12 mouse cellular contexts compared by ENCODE assay signal in genomic region chr6:115463338-115463737, GRCm38 (mm10).
DNase-seq lines count a peak whose midpoint lies in the region; ATAC-seq and TF ChIP-seq lines count a peak whose summit lies in the region.
"Had no signal": no experiment of that assay in that cellular context is flagged by ENCODE, and none has a peak within 500 bp of the region (broad histone marks: within the 10 kb centered on the region; RNA-seq: fewer than 3 reads in every experiment).

No protein-coding gene starts in this region.

- H3K27ac ChIP-seq in kidney, adult 2 months (ENCODE audit: insufficient read depth, low read depth, low read length): peak overlapping the region; percentile 68
- peak overlapping the region; percentile 78 for H3K27ac ChIP-seq in lung, embryonic 15.5 days
- H3K27ac ChIP-seq in intestine, embryonic 16.5 days (ENCODE audit: low read length): peak overlapping the region; percentile 81
- H3K27ac ChIP-seq in small intestine, adult 2 months (ENCODE audit: insufficient read depth, low read depth, low read length): peak overlapping the region; percentile 93
- H3K27ac ChIP-seq in midbrain, postnatal 0 days (ENCODE audit: low read depth, low read length): no peak overlapping the region
- H3K27ac ChIP-seq: hindbrain, embryonic 12.5 days; limb, embryonic 12.5 days; neural tube, embryonic 13.5 days had no signal

- no peak for TF ChIP-seq CTCF in kidney, adult 2 months (conservative IDR thresholded peaks at IDR 0.05; ENCODE audit: insufficient read depth, insufficient read length, low read depth, low read length)
- TF ChIP-seq CTCF in small intestine, adult 2 months (IDR thresholded peaks at IDR 0.05; ENCODE audit: extremely low read depth, insufficient read length, insufficient replicate concordance, low read depth, low read length): no peak
- no peak for TF ChIP-seq CTCF in midbrain, postnatal 0 days (IDR thresholded peaks at IDR 0.05)

- no peaks in the 10 kb centered on the region for H3K36me3 ChIP-seq in kidney, adult 2 months (ENCODE audit: control insufficient read depth, insufficient read depth, low read length)
- H3K36me3 ChIP-seq in lung, embryonic 15.5 days: no peaks in the 10 kb centered on the region
- no peaks in the 10 kb centered on the region for H3K36me3 ChIP-seq in intestine, embryonic 16.5 days (ENCODE audit: control insufficient read depth, insufficient read depth, low read length)
- H3K36me3 ChIP-seq in small intestine, adult 2 months (ENCODE audit: control insufficient read depth, insufficient read depth, low read length): no peaks in the 10 kb centered on the region
- H3K36me3 ChIP-seq in midbrain, postnatal 0 days (ENCODE audit: insufficient read depth, low read length): no peaks in the 10 kb centered on the region
- H3K36me3 ChIP-seq: hindbrain, embryonic 12.5 days; limb, embryonic 12.5 days; neural tube, embryonic 13.5 days had no signal

- H3K4me1 ChIP-seq in kidney, adult 2 months (ENCODE audit: control insufficient read depth, insufficient read depth, low read length): no peaks in the 10 kb centered on the region
- peaks cover 31% of the 10 kb centered on the region for H3K4me1 ChIP-seq in lung, embryonic 15.5 days
- peaks cover 17% of the 10 kb centered on the region; the same call in 1 of the 2 replicates for H3K4me1 ChIP-seq in intestine, embryonic 16.5 days (ENCODE audit: control insufficient read depth, insufficient read depth, low read length)
- peaks cover 21% of the 10 kb centered on the region; the same call in 1 of the 2 replicates for H3K4me1 ChIP-seq in small intestine, adult 2 months (ENCODE audit: control insufficient read depth, insufficient read depth, insufficient read length, low read length)
- H3K4me1 ChIP-seq in midbrain, postnatal 0 days (ENCODE audit: insufficient read depth, low read length): no peaks in the 10 kb centered on the region
- H3K4me1 ChIP-seq: limb, embryonic 12.5 days; neural tube, embryonic 13.5 days had no signal

- no peak overlapping the region for H3K4me3 ChIP-seq in kidney, adult 2 months (ENCODE audit: insufficient read depth, low read depth, low read length)
- no peak overlapping the region for H3K4me3 ChIP-seq in lung, embryonic 15.5 days
- no peak overlapping the region for H3K4me3 ChIP-seq in intestine, embryonic 16.5 days (ENCODE audit: low read length)
- no peak overlapping the region for H3K4me3 ChIP-seq in small intestine, adult 2 months (ENCODE audit: low read depth, low read length)
- H3K4me3 ChIP-seq in midbrain, postnatal 0 days (ENCODE audit: low read depth, low read length): no peak overlapping the region
- H3K4me3 ChIP-seq: hindbrain, embryonic 12.5 days; limb, embryonic 12.5 days; neural tube, embryonic 13.5 days had no signal

- peak overlapping the region; percentile 25; the same call in 1 of the 2 replicates for H3K4me2 ChIP-seq in lung, embryonic 15.5 days
- H3K4me2 ChIP-seq in intestine, embryonic 16.5 days (ENCODE audit: low read depth, low read length): no peak overlapping the region
- no peak overlapping the region for H3K4me2 ChIP-seq in midbrain, postnatal 0 days (ENCODE audit: low read depth, low read length, poor library complexity, severe bottlenecking)
- H3K4me2 ChIP-seq: hindbrain, embryonic 12.5 days; limb, embryonic 12.5 days; neural tube, embryonic 13.5 days had no signal

- no peak for TF ChIP-seq POLR2A in kidney, adult 2 months (IDR thresholded peaks at IDR 0.05; ENCODE audit: low read depth, low read length)
- TF ChIP-seq POLR2A in small intestine, adult 2 months (IDR thresholded peaks at IDR 0.05; ENCODE audit: low read depth, low read length): no peak

- H3K9ac ChIP-seq in lung, embryonic 15.5 days: no peak overlapping the region
- no peak overlapping the region for H3K9ac ChIP-seq in intestine, embryonic 16.5 days (ENCODE audit: low read depth, low read length)
- H3K9ac ChIP-seq in midbrain, postnatal 0 days (replicated peaks; ENCODE audit: low read length, poor library complexity, severe bottlenecking): no peak overlapping the region
- H3K9ac ChIP-seq: hindbrain, embryonic 12.5 days; limb, embryonic 12.5 days; neural tube, embryonic 13.5 days had no signal

- ATAC-seq in lung, embryonic 15.5 days (ENCODE audit: borderline replicate concordance, extremely low read depth, low FRiP score, low TSS enrichment): no peak
- ATAC-seq in intestine, embryonic 16.5 days: peak; percentile 88
- ATAC-seq in midbrain, postnatal 0 days (ENCODE audit: low FRiP score): no peak

- no peak for DNase-seq in kidney, adult 2 months
- DNase-seq in kidney, adult 18-20 months: no peak
- DNase-seq in lung, postnatal 4 days: no peak
- no peak for DNase-seq in midbrain, postnatal 0 days (ENCODE audit: low spot score)
- no peak for DNase-seq in left cerebral cortex, postnatal 25 days (ENCODE audit: low spot score in 2 of 2)
- DNase-seq: right cerebral cortex, postnatal 14 days had no signal

- intact Hi-C loops in left cerebral cortex, postnatal 25 days (cut with DNase I): no loop called here

- no peaks in the 10 kb centered on the region for H3K27me3 ChIP-seq in kidney, adult 2 months (replicated peaks; ENCODE audit: control insufficient read depth, insufficient read depth, low read length)
- H3K27me3 ChIP-seq in lung, embryonic 15.5 days: no peaks in the 10 kb centered on the region
- no peaks in the 10 kb centered on the region for H3K27me3 ChIP-seq in intestine, embryonic 16.5 days (replicated peaks; ENCODE audit: control insufficient read depth, insufficient read depth, low read length)
- H3K27me3 ChIP-seq in small intestine, adult 2 months (ENCODE audit: control insufficient read depth, insufficient read depth, low read length): no peaks in the 10 kb centered on the region
- no peaks in the 10 kb centered on the region for H3K27me3 ChIP-seq in midbrain, postnatal 0 days (ENCODE audit: insufficient read depth, low read length)
- H3K27me3 ChIP-seq: hindbrain, embryonic 12.5 days; limb, embryonic 12.5 days; neural tube, embryonic 13.5 days had no signal

- no peaks in the 10 kb centered on the region for H3K9me3 ChIP-seq in lung, embryonic 15.5 days
- no peaks in the 10 kb centered on the region for H3K9me3 ChIP-seq in intestine, embryonic 16.5 days (ENCODE audit: control insufficient read depth, low read length)
- no peaks in the 10 kb centered on the region for H3K9me3 ChIP-seq in midbrain, postnatal 0 days (ENCODE audit: low read length)
- H3K9me3 ChIP-seq: hindbrain, embryonic 12.5 days; limb, embryonic 12.5 days; neural tube, embryonic 13.5 days had no signal

- 19% methylated on average over 2 of the region's 2 CpGs for WGBS in kidney, adult 2 months
- WGBS in lung, embryonic 15.5 days: 29% methylated on average over 2 of the region's 2 CpGs
- WGBS in intestine, embryonic 16.5 days: 22% methylated on average over 2 of the region's 2 CpGs
- WGBS in small intestine, adult 2 months: 14% methylated on average over 2 of the region's 2 CpGs
- WGBS in midbrain, postnatal 0 days: 82% methylated on average over 2 of the region's 2 CpGs
